Mouse (Mus musculus): Measurements from ENCODE around the gene Shisa8.

Gene Shisa8

GRCm38 (mm10) chr15:82181131-82181530 lies 31.5 kb downstream of the Shisa8 start:
- no peak for DNase-seq (ENCODE audit: extremely low read depth, low read depth)

GRCm38 (mm10) chr15:82177743-82178290 lies 34.8 kb downstream of the Shisa8 start:
- DNase-seq (ENCODE audit: extremely low read depth, low read depth), result no peak

- DNase-seq (ENCODE audit: extremely low read depth, low read depth), result no peak
These were observed 37.5 kb downstream of the Shisa8 start for GRCm38 (mm10) chr15:82175091-82175490.

GRCm38 (mm10) chr15:82172648-82173047 lies 40.0 kb downstream of the Shisa8 start:
- no peak for DNase-seq (ENCODE audit: extremely low read depth, low read depth)

GRCm38 (mm10) chr15:82170437-82171377 lies 41.9 kb downstream of the Shisa8 start:
- DNase-seq (ENCODE audit: extremely low read depth, low read depth), result no peak

- DNase-seq (ENCODE audit: extremely low read depth, low read depth), result no peak
These were observed 42.9 kb downstream of the Shisa8 start for GRCm38 (mm10) chr15:82169671-82170070.

GRCm38 (mm10) chr15:82167201-82168168 lies 45.1 kb downstream of the Shisa8 start:
- no peak for DNase-seq (ENCODE audit: extremely low read depth, low read depth)

GRCm38 (mm10) chr15:82166240-82167100 lies 46.1 kb downstream of the Shisa8 start:
- no peak for DNase-seq (ENCODE audit: extremely low read depth, low read depth)

GRCm38 (mm10) chr15:82165332-82166239 lies 47.0 kb downstream of the Shisa8 start:
- no peak for DNase-seq (ENCODE audit: extremely low read depth, low read depth)

- no peak for DNase-seq (ENCODE audit: extremely low read depth, low read depth)
These were observed 48.1 kb downstream of the Shisa8 start for GRCm38 (mm10) chr15:82164496-82164895.

- no peak for DNase-seq (ENCODE audit: extremely low read depth, low read depth)
These were observed 48.6 kb downstream of the Shisa8 start for GRCm38 (mm10) chr15:82164061-82164399.

- no peak for DNase-seq (ENCODE audit: extremely low read depth, low read depth)
These were observed 49.1 kb downstream of the Shisa8 start for GRCm38 (mm10) chr15:82163356-82164060.

GRCm38 (mm10) chr15:82161965-82162600 lies 50.5 kb downstream of the Shisa8 start:
- no peak for DNase-seq (ENCODE audit: extremely low read depth, low read depth)

- no peak for DNase-seq (ENCODE audit: extremely low read depth, low read depth)
These were observed 51.6 kb downstream of the Shisa8 start for GRCm38 (mm10) chr15:82160731-82161640.

GRCm38 (mm10) chr15:82159471-82159870 lies 53.1 kb downstream of the Shisa8 start:
- no peak for DNase-seq (ENCODE audit: extremely low read depth, low read depth)

- no peak for DNase-seq (ENCODE audit: extremely low read depth, low read depth)
These were observed 54.2 kb downstream of the Shisa8 start for GRCm38 (mm10) chr15:82158243-82159035.

- DNase-seq (ENCODE audit: extremely low read depth, low read depth), result peak; percentile 73
These were observed 55.7 kb downstream of the Shisa8 start for GRCm38 (mm10) chr15:82156902-82157301.
